Mouse (Mus musculus) testis, adult 2 months (tissue): ENCODE data around the gene Qtrt1. TPM values are rescaled to one million over a fixed set of nuclear protein-coding genes. Genes with fewer than 3 reads are reported as not detected.

ENCODE experiments used
- H3K27ac ChIP-seq: fragments of 200-500 bp; 2 replicates; pipeline ENCODE4 v1.5.1; 2012; ENCODE audit warnings: low read depth, low read length; ENCODE audit not compliant: control insufficient read depth, insufficient read depth
- H3K27me3 ChIP-seq: fragments of 200-500 bp; 2 replicates; pipeline ENCODE4 v1.6.1; 2012; ENCODE audit warnings: mild to moderate bottlenecking, low read length, moderate library complexity; ENCODE audit not compliant: control insufficient read depth, insufficient read depth
- H3K36me3 ChIP-seq: fragments of 200-500 bp; 2 replicates; pipeline ENCODE4 v1.6.1; 2012; ENCODE audit warnings: mild to moderate bottlenecking, low read length; ENCODE audit not compliant: control insufficient read depth, insufficient read depth
- H3K4me1 ChIP-seq: fragments of 200-500 bp; 2 replicates; pipeline ENCODE4 v1.6.1; 2012; ENCODE audit warnings: low read length; ENCODE audit not compliant: control insufficient read depth, insufficient read depth
- H3K4me3 ChIP-seq: fragments of 200-500 bp; 2 replicates; pipeline ENCODE4 v1.5.1; 2012; ENCODE audit warnings: low read depth, mild to moderate bottlenecking, low read length, moderate library complexity, mixed read lengths; ENCODE audit not compliant: control insufficient read depth
- CTCF ChIP-seq: fragments of 200-500 bp; IDR thresholded peaks from 2 replicates; pipeline ENCODE4 v1.5.1; 2012; ENCODE audit warnings: low read depth, mild to moderate bottlenecking, inconsistent platforms, low read length, moderate library complexity; ENCODE audit not compliant: control insufficient read depth, insufficient read depth, insufficient replicate concordance
- POLR2A ChIP-seq: fragments of 200-500 bp; IDR thresholded peaks from 2 replicates; pipeline ENCODE4 v1.6.1; 2012; ENCODE audit warnings: low read depth, mild to moderate bottlenecking, inconsistent platforms, low read length, moderate library complexity; ENCODE audit not compliant: control insufficient read depth
- polyA plus RNA-seq: library from polyadenylated mRNA; depleted of rRNA; stranded (reverse); fragments of >200 nt; gene quantifications from 2 replicates; pipeline ENCODE4 v1.2.3, GENCODE M21; 2012

Qtrt1 gene
- polyA plus RNA-seq, 1 experiment, result 19.6 TPM

DNA sequence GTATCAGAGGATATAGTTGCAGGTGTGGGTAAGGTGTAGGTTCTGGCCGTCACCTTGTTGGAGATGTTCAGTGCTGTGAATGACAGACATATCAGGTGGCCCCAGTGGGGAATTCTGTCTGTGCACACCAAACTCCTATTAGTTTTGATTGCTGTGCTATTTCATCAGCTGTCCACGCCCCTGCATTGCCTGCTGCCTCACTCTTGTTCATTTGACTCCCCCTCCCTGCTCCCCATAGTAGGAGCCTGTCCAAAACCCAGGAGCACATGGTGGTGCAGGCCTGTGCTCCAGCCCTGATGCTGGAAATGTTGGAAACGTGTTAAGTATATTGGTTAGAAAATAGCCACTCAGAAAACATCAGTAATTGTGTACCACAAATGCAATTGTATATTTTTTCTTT lies 27.8 kb downstream of the Qtrt1 start:
- H3K27ac ChIP-seq, result no peak overlapping the region
- H3K4me1 ChIP-seq, result peaks cover 11% of the 10 kb centered on the region

DNA sequence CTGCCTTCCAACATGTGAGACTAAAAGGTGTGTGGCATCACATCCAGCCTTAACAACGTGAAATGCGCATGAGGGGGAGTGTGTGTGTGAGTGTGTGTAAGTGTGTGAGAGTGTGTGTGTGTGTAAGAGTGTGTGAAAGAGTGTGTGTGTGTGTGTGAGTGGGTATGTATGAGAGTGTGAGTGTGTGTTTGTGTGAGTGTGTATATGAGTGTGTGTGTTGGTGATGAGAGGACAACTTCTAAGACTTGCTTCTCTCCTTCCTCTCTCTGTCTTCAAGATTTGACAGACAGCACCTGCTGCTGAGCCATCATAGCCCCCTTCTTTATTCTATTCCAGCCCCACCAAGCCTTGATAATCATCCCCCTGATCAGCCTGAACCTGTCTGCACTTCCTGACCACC lies 28.3 kb downstream of the Qtrt1 start:
- TF ChIP-seq POLR2A, result no peak
- no peak for TF ChIP-seq CTCF
- Histone ChIP-seq H3K4me1 (peaks cover 11% of the 10 kb centered on the region), H3K27ac (no peak overlapping the region), H3K4me3 (no peak overlapping the region), H3K36me3 (no peaks in the 10 kb centered on the region), H3K27me3 (no peaks in the 10 kb centered on the region)

More for the DNA sequence above, 27.8 kb downstream of the Qtrt1 start:
- Histone ChIP-seq H3K4me3 (no peak overlapping the region), H3K36me3 (no peaks in the 10 kb centered on the region), H3K27me3 (no peaks in the 10 kb centered on the region)
- no peak for TF ChIP-seq POLR2A
- no peak for TF ChIP-seq CTCF

DNA sequence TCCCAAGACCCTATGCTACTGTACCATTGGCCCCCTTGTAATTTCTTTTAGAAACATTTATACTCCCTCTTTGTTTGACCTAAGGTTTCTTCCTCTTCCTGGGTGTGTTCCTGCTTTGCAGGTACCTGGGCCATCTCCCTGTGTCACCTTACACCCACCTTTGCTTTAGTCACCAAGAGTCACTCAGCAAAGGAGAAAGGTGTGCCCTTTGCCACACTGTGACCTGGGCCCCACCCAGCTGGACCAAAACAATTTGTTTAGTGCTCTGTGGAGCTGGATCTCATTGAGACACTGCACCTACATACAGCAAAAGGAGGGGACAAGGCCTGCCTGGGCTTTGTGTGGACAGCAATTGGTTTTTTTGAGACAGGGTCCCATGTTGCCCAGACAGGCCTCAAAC lies 28.8 kb downstream of the Qtrt1 start:
- TF ChIP-seq POLR2A (no peak), CTCF (no peak)

DNA sequence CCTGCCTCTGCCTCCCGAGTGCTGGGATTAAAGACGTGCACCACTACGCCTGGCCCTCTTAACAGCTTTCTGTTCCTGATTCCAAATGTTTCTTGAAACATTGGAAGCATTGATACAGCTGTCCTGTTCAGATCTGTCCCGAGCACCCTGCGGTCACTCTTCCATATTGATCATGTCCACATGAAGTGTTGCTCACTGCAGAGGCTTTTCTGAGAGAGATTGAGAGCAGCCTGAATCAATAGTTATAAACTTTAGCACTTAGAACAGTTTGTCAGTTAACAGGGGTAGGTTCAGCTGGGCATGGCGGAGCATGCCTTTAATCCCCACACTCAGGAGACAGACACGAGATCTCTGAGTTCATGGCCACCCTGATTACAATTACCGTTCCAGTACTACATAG lies 32.2 kb downstream of the Qtrt1 start:
- TF ChIP-seq POLR2A (no peak), CTCF (no peak)
- no peak overlapping the region for H3K4me3 ChIP-seq
- H3K27ac ChIP-seq, result no peak overlapping the region
- H3K27me3 ChIP-seq, result no peaks in the 10 kb centered on the region
- no peaks in the 10 kb centered on the region for H3K36me3 ChIP-seq
- H3K4me1 ChIP-seq, result no peaks in the 10 kb centered on the region; the same call in 1 of the 2 replicates

More for the DNA sequence above, 28.8 kb downstream of the Qtrt1 start:
- Histone ChIP-seq H3K36me3 (no peaks in the 10 kb centered on the region), H3K4me3 (no peak overlapping the region), H3K4me1 (peaks cover 11% of the 10 kb centered on the region), H3K27me3 (no peaks in the 10 kb centered on the region), H3K27ac (no peak overlapping the region)

DNA sequence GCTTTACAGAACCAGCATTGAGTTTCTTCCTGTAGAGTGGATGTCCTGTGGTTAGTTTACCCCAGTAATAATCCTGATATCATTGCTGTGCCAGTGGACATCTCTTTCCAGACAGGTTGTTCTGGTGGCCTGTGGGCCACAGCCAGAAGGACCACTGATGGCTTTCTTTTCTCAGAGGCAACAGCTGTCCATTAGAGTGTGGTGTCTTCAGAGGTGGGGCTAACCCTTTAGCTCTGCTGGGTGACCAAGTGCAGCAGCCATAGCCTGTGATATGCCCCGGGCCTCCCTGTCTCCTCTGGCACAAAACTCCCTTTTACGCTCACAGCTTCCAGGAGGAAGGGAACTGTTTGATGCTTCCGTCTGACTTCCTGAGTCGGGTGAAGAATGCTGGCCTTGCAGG lies 32.9 kb downstream of the Qtrt1 start:
- Histone ChIP-seq H3K4me3 (no peak overlapping the region), H3K36me3 (no peaks in the 10 kb centered on the region), H3K27ac (no peak overlapping the region), H3K4me1 (no peaks in the 10 kb centered on the region; the same call in 1 of the 2 replicates), H3K27me3 (no peaks in the 10 kb centered on the region)
- TF ChIP-seq POLR2A (no peak), CTCF (no peak)

DNA sequence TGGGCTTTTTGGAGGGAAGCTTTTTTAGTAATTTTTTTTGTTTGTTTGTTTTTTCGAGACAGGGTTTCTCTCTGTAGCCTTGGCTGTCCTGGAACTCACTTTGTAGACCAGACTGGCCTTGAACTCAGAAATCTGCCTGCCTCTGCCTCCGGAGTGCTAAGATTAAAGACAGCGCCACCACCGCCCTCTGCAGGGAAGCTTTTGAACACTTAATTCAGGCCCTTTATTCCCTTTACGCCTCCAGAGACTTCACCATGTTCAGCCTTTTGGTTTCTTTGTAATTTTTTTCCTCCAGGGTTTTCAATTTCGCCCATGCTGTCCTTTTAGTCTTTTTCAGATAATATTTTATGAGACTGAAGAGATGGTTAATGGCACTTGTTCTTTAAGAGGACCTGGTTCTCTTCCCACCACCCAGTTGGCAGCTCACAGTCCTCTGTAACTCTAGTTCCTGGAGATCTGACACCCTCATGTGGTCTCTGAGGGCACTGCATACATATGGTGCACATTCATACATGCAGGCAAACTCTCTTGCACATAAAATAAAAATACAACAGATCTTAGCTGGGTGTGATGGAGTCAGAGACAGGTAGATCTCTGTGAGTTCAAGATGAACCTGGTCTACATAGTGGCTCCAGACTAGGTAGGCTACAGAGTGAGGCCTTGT lies 33.6 kb downstream of the Qtrt1 start:
- Histone ChIP-seq H3K4me3 (no peak overlapping the region), H3K36me3 (no peaks in the 10 kb centered on the region), H3K27ac (no peak overlapping the region), H3K4me1 (no peaks in the 10 kb centered on the region; the same call in 1 of the 2 replicates), H3K27me3 (no peaks in the 10 kb centered on the region)
- TF ChIP-seq POLR2A (no peak), CTCF (no peak)

DNA sequence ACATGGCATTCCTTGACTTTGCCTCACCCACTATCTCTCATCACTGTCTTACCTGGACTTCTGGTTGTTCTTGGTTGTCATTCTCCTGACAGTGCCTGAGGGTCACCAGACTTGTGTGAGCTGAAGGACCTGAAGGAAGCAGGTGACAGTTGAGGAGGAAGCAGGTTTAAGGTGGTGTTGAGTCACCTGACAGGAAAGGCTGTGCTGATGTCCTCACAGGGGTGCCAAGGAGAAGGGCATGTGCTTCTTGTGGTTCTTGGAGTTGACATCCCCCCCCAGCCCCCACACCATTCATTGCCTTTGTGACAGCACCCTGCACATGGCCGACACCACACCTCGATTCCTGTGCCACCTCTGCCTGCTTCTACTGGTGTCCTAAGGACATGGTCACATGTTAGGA lies 36.1 kb downstream of the Qtrt1 start:
- no peaks in the 10 kb centered on the region for H3K27me3 ChIP-seq

DNA sequence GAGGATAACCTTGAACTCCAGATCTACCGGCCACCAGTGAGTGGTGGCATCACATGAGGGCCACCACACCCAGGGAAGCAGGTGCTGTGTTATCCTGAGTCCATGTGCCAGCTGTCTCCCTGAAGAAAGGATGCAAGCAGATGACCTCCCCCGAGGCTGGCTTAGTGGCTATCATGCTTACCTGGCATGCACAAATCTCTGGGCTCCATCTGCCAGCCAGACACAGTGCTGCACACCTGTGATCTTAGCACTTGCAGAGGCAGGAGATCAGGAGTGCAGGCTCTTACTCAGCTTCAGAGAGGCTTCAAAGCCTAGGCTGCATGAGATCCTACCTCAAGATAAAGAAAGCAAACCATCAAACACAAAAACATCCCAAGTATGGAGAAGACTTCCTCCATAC lies 38.1 kb downstream of the Qtrt1 start:
- Histone ChIP-seq H3K4me3 (no peak overlapping the region), H3K27me3 (no peaks in the 10 kb centered on the region), H3K27ac (no peak overlapping the region), H3K4me1 (peaks cover 6% of the 10 kb centered on the region), H3K36me3 (no peaks in the 10 kb centered on the region)
- no peak for TF ChIP-seq CTCF
- TF ChIP-seq POLR2A, result no peak

More for the DNA sequence above, 36.1 kb downstream of the Qtrt1 start:
- peaks cover 6% of the 10 kb centered on the region for H3K4me1 ChIP-seq
- TF ChIP-seq POLR2A (no peak), CTCF (no peak)
- no peaks in the 10 kb centered on the region for H3K36me3 ChIP-seq
- no peak overlapping the region for H3K27ac ChIP-seq
- H3K4me3 ChIP-seq, result no peak overlapping the region
